Mouse (Mus musculus) kidney, adult 2 months (tissue): ENCODE data around the gene Fxyd6.

ENCODE experiments used
- CTCF ChIP-seq: fragments of 200-500 bp; conservative IDR thresholded peaks from 2 replicates; pipeline ENCODE4 v1.5.1; 2011; ENCODE audit warnings: low read depth, mild to moderate bottlenecking, control low read depth, low read length, moderate library complexity, mixed read lengths; ENCODE audit not compliant: insufficient read depth, insufficient read length
- POLR2A ChIP-seq: fragments of 200-500 bp; IDR thresholded peaks from one replicate; pipeline ENCODE4 v1.6.1; 2011; ENCODE audit warnings: low read depth, low read length, control low read depth

- TF ChIP-seq CTCF (no peak), POLR2A (no peak)
These were observed 59.4 kb downstream of the Fxyd6 start for GRCm38 (mm10) chr9:45429392-45429791.
